Mouse (Mus musculus) 3134 (cell line): ENCODE results near the gene Ank.

Experiments used
- DNase-seq: peaks from one replicate; pipeline ENCODE4 v3.0.0-alpha.2; 2011; ENCODE audit warnings: low spot score; ENCODE audit not compliant: insufficient read length; ENCODE audit errors: extremely low read depth

Ank gene

DNA sequence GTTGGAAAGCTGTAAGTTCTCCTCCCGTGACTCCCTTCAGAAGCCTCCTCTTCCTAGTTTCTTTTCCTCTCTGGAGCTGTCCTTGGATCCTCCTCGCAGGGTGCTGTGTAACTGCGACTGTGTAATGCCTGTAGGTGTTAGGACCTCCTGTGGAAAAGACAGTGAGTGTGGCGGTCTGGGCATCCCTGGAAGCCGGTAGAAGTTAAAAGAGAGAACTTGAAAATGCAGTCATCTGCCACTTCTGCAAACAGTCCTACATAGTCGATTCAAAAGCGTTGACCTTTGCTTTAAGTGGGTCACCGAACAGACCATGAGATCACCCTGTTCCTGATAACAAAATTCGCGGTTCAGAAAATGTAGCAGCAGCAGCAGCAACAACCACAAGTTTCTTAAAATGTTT, 27.0 kb downstream of the Ank start:
- DNase-seq, result no peak

DNA sequence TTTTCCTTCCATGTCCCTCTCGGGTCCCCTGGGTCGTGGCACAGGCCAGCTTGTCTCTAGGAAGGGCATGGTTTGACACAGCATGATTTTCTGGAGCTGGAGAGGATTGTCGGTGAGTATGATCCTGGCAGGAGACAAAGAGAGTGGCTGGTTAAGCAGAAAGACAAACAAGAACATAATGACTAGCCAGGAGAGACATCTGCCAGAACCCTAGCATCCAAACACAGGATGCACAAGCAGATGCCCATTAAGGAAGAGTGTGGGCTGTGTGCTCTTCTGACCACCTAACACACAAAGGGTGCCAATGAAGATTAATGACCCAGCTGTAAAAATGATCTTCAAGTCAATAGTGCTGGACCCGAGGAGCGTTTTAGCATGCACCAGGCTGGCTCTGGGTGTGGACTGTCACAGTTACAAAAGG, 29.5 kb downstream of the Ank start:
- no peak for DNase-seq

DNA sequence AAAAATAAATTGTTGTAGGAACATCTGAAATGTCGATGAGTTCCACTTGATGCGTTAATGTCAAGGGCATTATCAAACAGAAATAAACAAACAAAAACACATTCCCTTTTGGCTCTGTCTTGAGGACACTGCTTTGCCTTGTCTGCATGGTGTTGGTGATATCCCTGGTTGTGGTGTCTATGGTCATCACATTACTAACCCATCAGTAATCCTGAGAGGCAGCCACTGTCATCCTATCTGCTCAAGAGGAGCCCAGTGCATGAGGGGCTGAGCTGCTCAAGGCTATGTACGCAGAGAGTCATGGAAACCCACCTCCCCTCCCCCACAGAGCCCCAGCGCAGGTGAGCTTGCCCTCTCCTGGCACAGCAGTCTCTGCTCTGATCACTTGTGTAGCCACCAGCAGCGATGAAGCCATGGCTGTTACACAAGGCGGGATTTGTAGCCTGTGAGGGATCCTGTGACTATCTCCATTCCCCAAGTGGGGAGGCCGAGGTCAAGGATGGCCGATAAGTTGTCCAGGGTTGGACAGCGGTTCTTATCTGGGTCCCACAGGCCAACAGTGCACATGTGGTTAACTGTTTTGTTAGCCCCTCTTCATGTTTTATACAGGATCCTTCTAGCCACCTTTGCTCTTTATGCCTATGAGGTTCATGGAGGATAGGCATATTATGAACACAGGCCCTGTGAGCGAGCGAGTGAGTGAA, 30.3 kb downstream of the Ank start:
- DNase-seq, result no peak

DNA sequence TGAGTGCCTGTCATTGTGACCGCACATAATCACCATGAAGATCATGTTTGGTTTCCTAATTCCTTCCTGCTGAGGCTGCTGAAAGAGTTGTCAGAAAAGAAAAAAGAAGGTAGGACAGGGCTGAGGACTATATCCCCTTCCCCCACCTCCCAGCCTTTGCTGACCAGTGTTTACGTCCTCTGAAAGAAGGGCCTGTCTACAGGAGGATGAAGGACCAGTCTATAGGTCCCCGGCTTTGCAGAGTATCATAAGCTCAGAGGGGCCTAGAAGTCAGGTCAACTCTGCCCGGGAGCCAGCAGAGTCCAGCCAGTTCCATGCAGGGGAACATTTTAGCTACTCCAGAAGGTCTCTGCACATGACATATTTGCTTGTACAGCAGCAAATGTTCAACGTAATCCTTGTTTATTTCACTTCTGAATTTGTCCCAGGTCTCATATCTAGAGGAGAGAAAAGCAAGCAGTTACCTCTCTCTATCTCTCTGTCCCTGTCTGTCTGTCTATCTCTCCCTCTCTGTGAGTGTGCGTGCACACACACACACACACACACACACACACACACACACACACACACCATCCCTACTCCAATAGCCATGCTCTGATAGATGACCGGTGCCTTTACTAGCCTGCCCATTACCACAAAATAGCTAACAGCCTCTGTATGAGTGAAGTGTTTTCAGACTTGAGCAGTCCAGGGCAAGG, 31.0 kb downstream of the Ank start:
- no peak for DNase-seq

DNA sequence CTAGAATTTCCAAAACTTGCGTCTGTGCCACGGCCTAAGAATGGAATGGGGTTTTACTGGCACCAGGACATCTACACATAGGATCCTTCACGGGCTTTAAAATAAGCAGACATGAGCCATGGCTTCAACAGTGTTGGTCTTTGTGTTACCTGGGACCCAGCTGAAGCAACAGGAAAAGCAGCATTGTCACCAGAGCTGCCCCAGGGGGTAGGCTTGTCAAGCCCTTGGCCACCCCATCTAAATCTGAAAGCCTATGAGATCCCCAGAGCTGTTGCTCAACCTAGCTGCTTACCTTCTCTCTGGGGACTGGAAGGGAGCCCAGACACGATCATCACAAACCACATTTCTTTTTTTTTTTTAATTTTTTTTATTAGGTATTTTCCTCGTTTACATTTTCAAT, 31.6 kb downstream of the Ank start:
- no peak for DNase-seq

DNA sequence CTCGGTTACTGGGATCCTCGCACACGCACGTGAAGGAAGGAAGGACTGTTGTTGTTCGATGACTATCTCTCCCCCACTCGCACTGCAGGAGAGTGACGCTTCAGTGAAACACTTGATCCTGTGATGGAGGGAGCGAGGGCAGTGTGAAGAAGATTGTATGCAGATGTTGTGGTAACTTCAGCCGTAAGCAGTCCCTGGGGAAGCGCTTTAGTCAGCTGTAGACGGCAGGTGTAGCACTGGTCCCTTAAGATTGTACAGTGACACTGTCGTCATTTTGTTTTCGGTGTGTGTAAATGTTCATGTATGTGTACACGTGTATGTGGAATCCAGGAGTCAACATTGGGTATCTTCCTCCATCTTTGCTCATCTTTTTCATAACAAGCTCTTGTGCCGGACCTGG, 33.9 kb downstream of the Ank start:
- no peak for DNase-seq

DNA sequence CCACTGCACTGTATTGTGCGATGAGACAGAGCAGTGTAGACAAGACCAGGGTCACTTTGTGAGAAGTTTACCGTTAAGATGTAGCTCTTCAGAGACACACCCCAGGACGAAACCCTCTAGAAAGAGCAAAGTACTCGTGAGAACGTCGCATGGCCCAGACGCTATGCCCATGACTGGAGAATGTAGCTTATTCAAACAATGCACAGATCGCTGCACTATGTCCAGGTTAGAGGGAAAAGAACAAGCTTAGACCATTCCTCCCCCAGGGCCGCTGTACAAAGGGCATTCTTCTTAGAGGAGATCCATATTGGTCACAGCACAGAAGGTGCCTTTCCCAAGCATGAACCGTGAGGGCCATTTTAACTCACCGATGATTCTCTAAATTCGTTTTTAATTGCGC, 35.9 kb downstream of the Ank start:
- DNase-seq, result no peak

DNA sequence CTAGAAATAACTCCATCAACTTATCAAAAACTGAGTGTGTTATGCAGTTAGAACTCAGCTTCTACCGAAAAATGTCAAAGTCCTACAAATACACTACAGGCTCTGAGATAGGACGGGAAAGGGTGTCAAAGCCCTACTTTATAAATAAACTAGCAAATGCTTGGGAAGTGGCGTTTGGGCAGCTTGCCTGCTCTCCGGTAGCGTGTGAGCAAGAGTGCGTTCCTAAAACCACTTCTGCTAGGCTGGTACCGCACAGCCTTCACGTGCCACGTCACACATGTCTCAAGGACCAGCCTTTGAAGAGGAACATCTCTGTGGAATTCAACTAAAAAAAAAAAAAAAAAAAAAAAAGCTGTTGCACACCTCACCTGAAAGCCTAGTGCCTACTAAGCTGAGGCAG, 36.7 kb downstream of the Ank start:
- no peak for DNase-seq

DNA sequence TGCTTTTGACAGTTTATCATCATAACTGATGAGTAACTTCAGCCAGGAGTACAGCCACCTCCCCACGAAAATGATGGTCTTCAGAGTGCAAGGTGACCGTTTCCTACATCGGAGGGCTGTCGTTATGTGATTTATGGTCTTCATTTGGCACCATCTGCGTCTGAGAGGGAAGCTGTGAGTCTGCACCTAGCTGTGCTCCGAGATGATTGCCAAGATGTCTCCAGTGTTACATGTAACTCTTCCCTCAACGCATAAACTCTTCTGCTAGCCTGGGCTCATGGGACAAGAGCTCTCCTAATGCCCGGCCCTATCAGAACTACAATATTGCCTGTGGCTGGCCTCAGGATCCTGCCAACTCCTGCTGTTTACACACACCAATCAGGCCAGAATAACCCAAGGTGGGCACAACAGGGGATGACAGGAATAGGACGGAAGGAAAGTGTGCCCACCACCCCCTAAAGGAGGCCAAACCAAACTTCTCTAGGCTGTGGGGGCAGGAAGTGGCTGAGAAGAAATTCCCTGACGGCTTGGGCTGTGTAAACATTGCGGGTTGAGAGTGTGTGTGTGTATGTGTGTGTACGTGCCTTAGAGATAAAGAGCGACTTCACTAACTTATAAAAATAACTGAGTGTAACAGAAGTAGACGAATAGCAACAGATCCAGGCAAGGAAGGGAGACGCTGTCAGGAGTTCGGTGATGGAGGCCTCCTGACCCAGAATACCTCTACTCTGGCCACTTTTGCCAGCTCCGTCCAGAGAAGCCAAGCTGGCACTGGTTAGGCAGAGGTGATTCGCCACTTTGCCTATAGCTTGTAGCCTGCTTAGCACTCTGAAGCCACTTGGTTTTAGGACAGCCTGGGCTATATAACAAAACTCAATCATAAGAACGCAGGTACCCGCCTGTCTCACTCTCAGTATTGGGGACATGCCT, 37.6 kb downstream of the Ank start:
- no peak for DNase-seq

DNA sequence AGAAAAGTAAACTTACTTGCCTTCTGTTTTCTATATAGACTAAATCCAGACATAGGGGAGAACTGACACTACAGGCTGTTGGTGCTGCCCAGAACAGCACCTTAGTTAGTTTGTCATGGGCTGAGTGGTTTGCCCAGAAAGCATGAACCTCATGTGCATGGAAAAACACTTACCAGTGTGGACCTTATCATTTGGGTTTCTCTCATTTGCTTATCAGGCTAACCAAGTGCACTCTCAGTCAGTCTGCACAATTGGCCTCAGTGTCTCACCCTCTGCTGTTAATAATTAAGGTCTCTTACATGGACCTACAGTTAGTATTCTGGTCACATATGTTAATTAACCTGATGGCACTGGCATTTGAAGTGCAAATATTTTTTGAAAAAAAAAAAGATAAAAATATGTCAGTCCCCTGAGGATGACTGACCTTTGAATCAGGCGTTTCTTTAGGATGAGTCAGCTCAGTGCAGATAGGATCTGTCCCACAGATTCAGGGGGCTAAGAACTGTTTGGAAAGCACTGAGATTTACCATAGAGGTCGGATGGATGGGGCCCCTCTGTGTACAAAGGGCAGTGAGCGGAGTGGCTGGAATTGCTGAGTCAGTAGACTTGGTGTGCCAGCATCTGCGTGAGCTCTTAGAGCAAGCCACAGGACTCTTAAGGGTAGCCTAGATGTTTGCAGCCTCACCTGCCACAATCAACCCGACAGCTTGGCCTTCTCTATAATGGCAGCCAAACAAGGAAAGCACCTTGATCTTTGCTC, 39.8 kb downstream of the Ank start:
- no peak for DNase-seq

DNA sequence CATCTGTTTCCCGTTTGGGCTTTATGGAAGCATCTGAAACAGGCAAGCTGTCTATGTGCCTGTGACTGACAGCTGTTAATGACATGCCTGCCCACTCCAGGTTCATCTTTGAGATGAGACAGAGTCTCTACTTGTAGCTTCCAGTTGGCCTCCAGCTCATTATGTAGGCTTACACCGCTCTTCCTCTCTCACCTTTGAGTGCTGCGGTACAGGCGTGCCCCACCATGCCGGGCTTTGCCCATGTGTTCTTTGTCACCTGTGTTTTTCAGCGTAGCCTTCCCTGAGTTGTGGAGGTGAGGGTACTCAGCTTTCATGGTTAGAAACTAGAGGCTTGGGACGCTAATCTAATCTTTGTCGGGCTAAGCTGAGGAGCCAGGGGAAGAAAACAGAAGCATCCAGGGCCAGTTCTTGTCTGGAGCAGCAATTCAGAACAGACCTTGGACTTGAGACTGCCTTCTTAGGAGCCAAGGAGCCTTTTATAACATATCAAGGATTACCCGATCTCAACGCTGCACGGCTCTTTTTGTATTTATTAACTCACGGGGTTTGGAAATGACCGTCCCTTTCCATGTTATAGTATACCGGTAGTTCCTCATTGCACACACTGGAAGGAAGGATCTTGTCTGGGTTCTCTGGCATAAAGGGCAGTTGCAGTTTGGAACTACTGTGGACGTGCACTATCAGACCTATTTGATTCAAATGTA, 40.6 kb downstream of the Ank start:
- DNase-seq, result no peak

DNA sequence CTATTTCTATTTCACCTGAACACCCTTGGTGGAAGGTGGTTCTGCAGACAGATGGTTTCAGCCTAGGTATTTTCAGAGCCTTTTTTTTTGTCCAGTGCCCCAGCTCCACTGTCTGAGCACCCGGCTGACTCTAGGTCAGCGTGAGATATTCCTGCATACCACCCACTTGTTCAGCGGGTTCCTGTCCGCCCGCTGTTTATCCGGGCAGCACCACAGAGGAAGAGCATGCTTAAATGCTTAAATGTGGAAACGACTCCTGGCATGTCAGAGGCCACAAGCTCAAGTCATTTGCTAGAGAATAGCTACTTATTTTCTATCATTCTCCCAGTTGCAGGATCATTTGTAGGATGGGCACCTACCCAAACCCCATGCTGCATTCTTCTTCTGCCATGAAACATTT, 41.7 kb downstream of the Ank start:
- DNase-seq, result no peak

DNA sequence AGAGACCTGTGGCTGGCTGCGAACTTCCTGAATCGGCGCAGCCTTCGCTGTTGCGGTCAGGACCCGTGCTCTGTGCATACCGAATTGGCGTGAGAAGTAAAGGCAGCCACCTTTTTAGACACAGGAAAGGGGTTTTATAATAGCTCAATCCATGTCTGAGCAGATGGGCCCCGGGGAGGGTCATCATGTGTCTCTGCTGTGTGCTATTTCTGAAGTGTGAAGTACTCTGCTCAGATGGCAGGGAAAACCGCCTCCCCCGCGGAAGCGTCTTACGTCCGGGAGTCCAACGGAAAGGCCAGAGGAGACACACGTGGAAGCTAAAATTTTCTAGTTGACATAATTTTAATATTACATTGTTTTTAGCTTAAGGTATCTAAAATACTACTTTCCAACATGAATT, 42.5 kb downstream of the Ank start:
- DNase-seq, result no peak

DNA sequence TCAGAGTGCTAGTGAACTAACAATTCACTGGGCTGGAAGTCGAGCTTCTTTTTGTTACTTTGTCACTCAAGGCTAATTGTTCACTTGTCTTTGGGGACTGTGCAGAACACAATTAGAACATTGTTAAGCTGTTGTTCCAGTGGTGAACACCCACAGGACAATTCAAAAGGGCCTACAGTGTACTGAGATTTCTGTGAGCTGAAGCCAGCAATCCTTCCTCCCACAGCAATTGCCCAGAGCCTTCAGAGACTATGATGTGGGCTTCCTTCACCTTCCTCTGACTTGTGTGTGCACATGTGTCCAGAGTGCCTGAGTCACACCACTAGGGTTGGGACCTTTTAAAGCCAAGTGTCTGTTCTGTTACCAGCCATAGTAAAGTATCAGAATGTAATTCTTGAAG, 50.5 kb downstream of the Ank start:
- DNase-seq, result no peak

DNA sequence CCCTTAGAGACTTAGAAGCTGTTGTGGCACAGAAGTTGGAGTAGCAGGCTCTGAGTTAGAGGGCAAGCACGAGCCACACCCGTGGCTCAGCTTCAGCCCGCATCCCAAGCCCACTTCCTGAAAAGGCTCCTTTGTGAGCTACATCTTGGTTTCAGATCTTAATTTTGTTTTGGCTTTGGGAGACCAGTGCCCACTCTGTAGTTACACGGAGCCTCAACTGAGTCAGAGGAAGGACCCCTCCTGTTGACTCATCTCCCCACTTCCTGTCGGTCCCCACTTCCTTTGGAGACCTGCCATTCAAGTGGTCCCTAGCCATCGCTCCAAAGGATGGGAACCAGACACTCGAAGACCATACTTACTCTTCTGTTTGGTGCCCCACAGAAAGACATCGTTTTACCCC, 51.5 kb downstream of the Ank start:
- DNase-seq, result peak; percentile 32

DNA sequence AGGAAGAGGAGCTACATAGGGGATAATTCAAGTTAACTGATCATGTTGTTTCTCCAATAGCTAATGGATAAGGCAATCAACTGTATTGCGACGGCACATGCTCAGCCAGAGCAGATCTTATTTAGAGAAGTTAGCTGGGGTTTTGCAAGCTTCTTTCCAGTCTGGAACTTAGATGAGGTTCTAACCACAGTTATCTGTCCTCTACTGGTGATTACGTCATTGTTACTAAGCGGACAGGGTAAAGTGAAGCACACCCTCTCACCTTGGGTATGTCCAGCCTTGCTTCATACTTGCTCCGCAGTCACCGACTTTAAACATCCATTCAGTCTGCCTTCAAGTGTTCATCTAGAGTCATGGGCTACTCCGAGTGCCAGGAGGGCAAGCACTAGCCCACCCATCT, 53.4 kb downstream of the Ank start:
- no peak for DNase-seq

DNA sequence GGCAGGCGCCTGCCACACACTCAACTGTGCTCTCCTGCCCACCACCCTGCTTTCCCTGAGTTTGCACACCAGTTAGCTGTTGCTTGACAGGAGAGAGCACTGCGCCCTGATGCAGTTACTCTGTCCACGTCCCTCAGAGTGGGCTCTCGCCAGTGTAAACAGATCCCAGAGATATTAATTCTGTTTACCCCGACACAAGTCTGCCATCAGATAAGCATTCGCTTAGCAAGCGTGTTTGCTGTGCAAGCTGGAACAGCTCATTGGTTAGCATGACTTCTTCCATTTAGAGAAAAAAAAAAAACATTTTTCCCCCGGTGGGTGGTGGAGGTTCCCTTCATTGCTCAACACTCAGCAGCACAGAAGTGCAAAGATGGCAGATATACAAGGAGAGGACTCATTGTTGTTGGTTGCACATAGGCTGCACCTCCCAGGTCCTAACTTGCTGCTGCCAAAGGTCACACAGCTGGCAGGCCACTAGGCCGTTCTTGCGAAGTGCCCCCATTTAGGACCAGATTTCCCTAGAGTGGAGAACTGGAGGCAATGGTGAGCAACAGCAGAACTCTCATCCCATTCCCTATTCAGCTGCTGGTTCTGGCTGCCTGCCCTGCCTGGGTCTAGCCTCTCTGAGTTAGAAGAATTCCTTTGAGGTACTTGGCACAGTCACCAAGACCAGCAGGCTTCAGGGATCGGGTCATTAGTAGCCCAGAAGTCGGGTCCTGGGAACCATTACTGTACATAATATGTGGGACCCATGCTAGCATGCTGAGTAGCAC, 58.9 kb downstream of the Ank start:
- DNase-seq, result no peak

DNA sequence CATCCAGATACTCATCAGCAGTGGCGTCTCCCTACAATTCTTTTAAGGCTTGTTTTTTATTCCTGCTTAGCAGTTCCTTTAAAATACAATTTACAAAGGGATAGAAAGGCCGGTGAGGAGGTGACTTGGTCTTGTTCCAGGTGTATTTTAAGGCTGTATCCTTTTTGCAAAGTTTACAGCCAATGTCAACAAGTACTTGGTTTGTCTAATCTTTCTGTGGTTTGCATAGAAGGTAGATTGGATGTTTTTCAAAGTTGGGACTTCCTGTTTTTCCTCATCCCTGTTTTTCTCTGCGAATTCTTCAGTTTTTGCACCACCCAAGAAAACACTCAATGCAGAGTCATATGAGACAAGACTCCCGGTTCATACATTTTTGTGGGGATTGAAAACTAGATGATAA, 62.4 kb downstream of the Ank start:
- DNase-seq, result peak; percentile 23

DNA sequence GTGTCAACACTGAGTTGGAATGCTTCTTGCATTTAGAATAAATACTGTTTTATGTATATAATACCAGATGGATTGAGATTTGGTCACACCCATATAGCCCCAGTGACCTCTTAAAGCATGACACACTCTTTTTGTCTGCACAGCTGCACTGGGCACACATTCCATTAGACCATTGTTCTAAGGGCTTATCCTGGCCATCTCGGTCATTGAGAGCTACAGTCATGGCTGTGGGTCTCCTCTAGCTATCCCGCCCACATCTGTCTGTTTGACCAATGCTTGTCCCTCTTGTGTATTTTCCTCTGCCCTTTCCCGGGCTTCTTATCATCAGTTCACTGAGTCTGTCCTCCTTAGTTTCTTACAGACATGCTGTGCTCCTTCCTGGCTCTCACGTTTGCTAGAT, 63.5 kb downstream of the Ank start:
- no peak for DNase-seq

DNA sequence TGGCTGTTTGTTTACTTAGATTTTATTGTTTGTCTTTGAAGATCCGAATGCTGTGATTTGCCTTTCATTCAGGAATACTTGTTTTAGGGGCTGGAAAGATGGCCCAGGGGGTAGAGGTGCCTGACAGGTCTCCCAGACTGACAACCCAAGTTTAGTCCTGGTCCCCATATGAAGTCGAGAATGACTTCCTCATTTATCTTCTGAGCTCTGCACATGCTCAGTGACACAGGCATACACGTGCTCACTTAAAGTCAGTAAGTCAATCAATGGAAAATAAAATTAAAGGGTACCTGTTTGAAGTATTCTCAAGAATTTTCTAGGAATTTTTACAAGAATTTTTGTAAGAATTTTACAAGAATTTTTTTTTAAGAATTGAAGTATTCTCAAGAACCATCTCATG, 66.6 kb downstream of the Ank start:
- no peak for DNase-seq
